Mouse (Mus musculus) CH12.LX (cell line): ENCODE data around the gene Adgrg1. TPM values are rescaled to one million over a fixed set of nuclear protein-coding genes. Genes with fewer than 3 reads are reported as not detected.

Source experiments
- DNase-seq: peaks from one replicate; pipeline ENCODE4 v3.0.0-alpha.2; 2013; ENCODE audit errors: extremely low read depth
- H3K27ac ChIP-seq: 2 replicates; pipeline ENCODE4 v1.5.1; 2012; ENCODE audit warnings: low read depth, mild to moderate bottlenecking, control low read depth, moderate library complexity; ENCODE audit not compliant: insufficient read depth
- H3K27me3 ChIP-seq: replicated peaks from 2 replicates; pipeline ENCODE3; 2012; ENCODE audit warnings: inconsistent platforms
- H3K36me3 ChIP-seq, 2 experiments: replicated peaks in 1 of 2; 2 replicates each; pipeline versions ENCODE3 to v1.6.1; 2012; ENCODE audit warnings: inconsistent platforms in 1 of 2, low read length in 1 of 2, mild to moderate bottlenecking in 1 of 2, mixed read lengths in 1 of 2, moderate library complexity in 1 of 2; ENCODE audit not compliant: control insufficient read depth in 1 of 2, insufficient read depth in 1 of 2
- H3K4me1 ChIP-seq, 2 experiments: 2 replicates each; pipeline ENCODE4 v1.6.1; 2012; ENCODE audit warnings: inconsistent platforms in 1 of 2, moderate library complexity in 1 of 2; ENCODE audit not compliant: insufficient read depth in 2 of 2, control insufficient read depth in 1 of 2
- H3K4me2 ChIP-seq: 2 replicates; pipeline ENCODE4 v1.6.1; 2012; ENCODE audit warnings: low read depth, mild to moderate bottlenecking, control low read depth; ENCODE audit not compliant: poor library complexity, insufficient read depth, severe bottlenecking
- H3K4me3 ChIP-seq, 3 experiments: fragments of 150-350 bp in 1 of 3; sonication (generic) in 1 of 3; replicated peaks in 1 of 3; 2 replicates each; pipeline versions ENCODE3 to v1.5.1; 2011 to 2012; ENCODE audit warnings: low read depth in 2 of 3, low read length in 2 of 3, mild to moderate bottlenecking in 2 of 3, moderate library complexity in 2 of 3, control low read depth in 1 of 3, improper control_type of control experiment in 1 of 3, inconsistent platforms in 1 of 3, mixed read lengths in 1 of 3; ENCODE audit not compliant: poor library complexity in 1 of 3
- H3K79me2 ChIP-seq: replicated peaks from 2 replicates; pipeline ENCODE4 v1.6.1; 2012; ENCODE audit warnings: mild to moderate bottlenecking, moderate library complexity; ENCODE audit not compliant: control insufficient read depth, poor library complexity, insufficient read depth, severe bottlenecking; ENCODE audit errors: extremely low read depth
- H3K9ac ChIP-seq: 2 replicates; pipeline ENCODE4 v1.6.1; 2012; ENCODE audit warnings: low read depth, mild to moderate bottlenecking, control low read depth, moderate library complexity; ENCODE audit not compliant: insufficient read depth
- H3K9me3 ChIP-seq: replicated peaks from 2 replicates; pipeline ENCODE3; 2012; ENCODE audit warnings: low read length, inconsistent platforms, mixed read lengths
- BHLHE40 ChIP-seq: IDR thresholded peaks from 2 replicates; pipeline ENCODE4 v1.6.1; 2011; ENCODE audit warnings: mild to moderate bottlenecking, low read depth, low read length, improper control_type of control experiment
- CTCF ChIP-seq, 2 experiments: IDR thresholded peaks in 1 of 2; conservative IDR thresholded peaks in 1 of 2; 2 replicates each; pipeline ENCODE4 v1.5.1; 2011 to 2012; ENCODE audit warnings: low read depth in 2 of 2, low read length in 2 of 2, improper control_type of control experiment in 1 of 2, inconsistent platforms in 1 of 2, mild to moderate bottlenecking in 1 of 2, moderate library complexity in 1 of 2
- E2F4 ChIP-seq: IDR thresholded peaks from 2 replicates; pipeline ENCODE4 v1.6.1; 2011; ENCODE audit warnings: low read depth, low read length, improper control_type of control experiment; ENCODE audit not compliant: insufficient replicate concordance
- ELF1 ChIP-seq: IDR thresholded peaks from 2 replicates; pipeline ENCODE4 v1.6.1; 2014; ENCODE audit warnings: low read depth, mild to moderate bottlenecking, inconsistent platforms, low read length, improper control_type of control experiment
- EP300 ChIP-seq: IDR thresholded peaks from 2 replicates; pipeline ENCODE4 v1.6.1; 2011; ENCODE audit warnings: low read length, improper control_type of control experiment
- GABPA ChIP-seq: IDR thresholded peaks from 2 replicates; pipeline ENCODE4 v1.6.1; 2012; ENCODE audit warnings: low read depth, low read length, improper control_type of control experiment, inconsistent platforms; ENCODE audit not compliant: insufficient replicate concordance
- HCFC1 ChIP-seq: IDR thresholded peaks from 2 replicates; pipeline ENCODE4 v1.6.1; 2012; ENCODE audit warnings: low read depth, mild to moderate bottlenecking, inconsistent platforms, low read length, improper control_type of control experiment
- IRF4 ChIP-seq: IDR thresholded peaks from 2 replicates; pipeline ENCODE4 v1.6.1; 2014; ENCODE audit warnings: low read depth, mild to moderate bottlenecking, inconsistent platforms, low read length, improper control_type of control experiment
- JUN ChIP-seq: IDR thresholded peaks from 2 replicates; pipeline ENCODE4 v1.6.1; 2011; ENCODE audit warnings: low read depth, mild to moderate bottlenecking, low read length, improper control_type of control experiment, moderate library complexity; ENCODE audit not compliant: insufficient read depth
- JUND ChIP-seq: conservative IDR thresholded peaks from 2 replicates; pipeline ENCODE4 v1.6.1; 2011; ENCODE audit warnings: low read depth, low read length, improper control_type of control experiment
- KAT2A ChIP-seq: IDR thresholded peaks from 2 replicates; pipeline ENCODE4 v1.6.1; 2012; ENCODE audit warnings: low read length, improper control_type of control experiment, inconsistent platforms; ENCODE audit not compliant: insufficient replicate concordance
- MAFK ChIP-seq: IDR thresholded peaks from 2 replicates; pipeline ENCODE4 v1.6.1; 2011; ENCODE audit warnings: low read length, improper control_type of control experiment; ENCODE audit not compliant: insufficient replicate concordance
- MAX ChIP-seq: IDR thresholded peaks from 2 replicates; pipeline ENCODE4 v1.6.1; 2011; ENCODE audit warnings: low read length, improper control_type of control experiment
- MAZ ChIP-seq: IDR thresholded peaks from 2 replicates; pipeline ENCODE4 v1.6.1; 2012; ENCODE audit warnings: low read depth, mild to moderate bottlenecking, inconsistent platforms, low read length, improper control_type of control experiment, moderate library complexity
- MEF2A ChIP-seq: IDR thresholded peaks from 2 replicates; pipeline ENCODE4 v1.6.1; 2014; ENCODE audit warnings: low read depth, mild to moderate bottlenecking, inconsistent platforms, low read length, improper control_type of control experiment, borderline replicate concordance
- MYC ChIP-seq: IDR thresholded peaks from 2 replicates; pipeline ENCODE4 v1.6.1; 2011; ENCODE audit warnings: low read depth, mild to moderate bottlenecking, improper control_type of control experiment, low read length
- PAX5 ChIP-seq: IDR thresholded peaks from 2 replicates; pipeline ENCODE4 v1.6.1; 2012; ENCODE audit warnings: low read length, inconsistent platforms, mixed read lengths
- RAD21 ChIP-seq: IDR thresholded peaks from 2 replicates; pipeline ENCODE4 v1.6.1; 2011; ENCODE audit warnings: low read depth, mild to moderate bottlenecking, low read length, improper control_type of control experiment, moderate library complexity
- RCOR1 ChIP-seq: conservative IDR thresholded peaks from 2 replicates; pipeline ENCODE4 v1.6.1; 2012; ENCODE audit warnings: low read depth, mild to moderate bottlenecking, inconsistent platforms, low read length, improper control_type of control experiment
- SIN3A ChIP-seq: IDR thresholded peaks from 2 replicates; pipeline ENCODE4 v1.6.1; 2012; ENCODE audit warnings: low read length, improper control_type of control experiment, inconsistent platforms
- SMC3 ChIP-seq: IDR thresholded peaks from 2 replicates; pipeline ENCODE4 v1.6.1; 2011; ENCODE audit warnings: low read depth, low read length, improper control_type of control experiment
- UBTF ChIP-seq: IDR thresholded peaks from 2 replicates; pipeline ENCODE4 v1.6.1; 2012; ENCODE audit warnings: low read depth, mild to moderate bottlenecking, inconsistent platforms, low read length, improper control_type of control experiment, moderate library complexity
- USF1 ChIP-seq: IDR thresholded peaks from 2 replicates; pipeline ENCODE4 v1.6.1; 2014; ENCODE audit warnings: low read depth, mild to moderate bottlenecking, inconsistent platforms, low read length, improper control_type of control experiment
- USF2 ChIP-seq: conservative IDR thresholded peaks from 2 replicates; pipeline ENCODE4 v1.6.1; 2011; ENCODE audit warnings: low read depth, low read length, improper control_type of control experiment
- ZC3H11A ChIP-seq: IDR thresholded peaks from 2 replicates; pipeline ENCODE4 v1.6.1; 2012; ENCODE audit warnings: low read depth, mild to moderate bottlenecking, inconsistent platforms, low read length, improper control_type of control experiment
- ZKSCAN1 ChIP-seq: IDR thresholded peaks from 2 replicates; pipeline ENCODE4 v1.6.1; 2012; ENCODE audit warnings: low read depth, inconsistent platforms, low read length, improper control_type of control experiment, borderline replicate concordance
- ZMIZ1 ChIP-seq: IDR thresholded peaks from 2 replicates; pipeline ENCODE4 v1.6.1; 2012; ENCODE audit warnings: low read depth, mild to moderate bottlenecking, inconsistent platforms, low read length, improper control_type of control experiment
- ZNF384 ChIP-seq: IDR thresholded peaks from 2 replicates; pipeline ENCODE4 v1.6.1; 2012; ENCODE audit warnings: low read depth, low read length, improper control_type of control experiment, inconsistent platforms
- dilution Hi-C: fragments of 300-500 bp; cut with MboI; formaldehyde crosslinking; loops from 2 replicates; pipeline ENCODE4 v1.14.3; 2020; ENCODE audit warnings: low sequenced_read_pairs; ENCODE audit not compliant: extremely low pct_unique_long_range_greater_than_20kb, extremely low pct_ligation_motif_present
- in situ Hi-C: fragments of 300-500 bp; cut with MboI; formaldehyde crosslinking; loops from 3 replicates; pipeline ENCODE4 v1.14.3; 2019; ENCODE audit warnings: low sequenced_read_pairs, low pct_ligation_motif_present, low pct_unique_long_range_greater_than_20kb, mixed read lengths
- polyA plus RNA-seq: library from polyadenylated mRNA; unstranded; fragments of >175 nt; gene quantifications from 2 replicates; pipeline ENCODE4 v1.2.1, GENCODE M21; 2012; ENCODE audit warnings: low read depth; ENCODE audit not compliant: insufficient read length
- total RNA-seq, 2 experiments: library from RNA; depleted of rRNA; stranded (reverse); fragments of 300-350 nt in 1 of 2; fragments of >200 nt in 1 of 2; gene quantifications; 2 replicates each; pipeline ENCODE4 v1.2.3; 2012 to 2014

Gene Adgrg1
- total and polyA plus RNA-seq, 3 experiments, result 0.42 to 2.5 (median 1.2) TPM

- Histone ChIP-seq H3K36me3 (no peaks in the 10 kb centered on the region), H3K27ac (no peak overlapping the region), H3K27me3 (peaks cover 55% of the 10 kb centered on the region), H3K4me3 (no peak overlapping the region), H3K79me2 (no peaks in the 10 kb centered on the region), H3K4me1 (peaks cover 3 to 34% of the 10 kb centered on the region in 2 experiments; a peak in 3 of 4 replicates), H3K9me3 (no peaks in the 10 kb centered on the region), H3K4me2 (no peak overlapping the region), H3K9ac (no peak overlapping the region)
- in situ Hi-C loops, result no loop called here
- dilution Hi-C loops, result no loop called here
- no peak for DNase-seq
- TF ChIP-seq RAD21, result no peak
- no peak for TF ChIP-seq USF1
- TF ChIP-seq MAX, result no peak
- TF ChIP-seq IRF4, result no peak
- TF ChIP-seq BHLHE40, result no peak
- TF ChIP-seq E2F4, result no peak
- TF ChIP-seq ZNF384, result no peak
- TF ChIP-seq MAFK, result no peak
- TF ChIP-seq EP300, result no peak
- no peak for TF ChIP-seq RCOR1
- no peak for TF ChIP-seq MEF2A
- TF ChIP-seq ELF1, result no peak
- TF ChIP-seq JUND, result no peak
- TF ChIP-seq UBTF, result no peak
- TF ChIP-seq HCFC1, result no peak
- no peak for TF ChIP-seq ZC3H11A
- no peak for TF ChIP-seq MYC
- no peak for TF ChIP-seq SIN3A
- TF ChIP-seq GABPA, result no peak
These were observed 18.6 kb downstream of the Adgrg1 start for GRCm38 (mm10) chr8:94992996-94993724.

DNA sequence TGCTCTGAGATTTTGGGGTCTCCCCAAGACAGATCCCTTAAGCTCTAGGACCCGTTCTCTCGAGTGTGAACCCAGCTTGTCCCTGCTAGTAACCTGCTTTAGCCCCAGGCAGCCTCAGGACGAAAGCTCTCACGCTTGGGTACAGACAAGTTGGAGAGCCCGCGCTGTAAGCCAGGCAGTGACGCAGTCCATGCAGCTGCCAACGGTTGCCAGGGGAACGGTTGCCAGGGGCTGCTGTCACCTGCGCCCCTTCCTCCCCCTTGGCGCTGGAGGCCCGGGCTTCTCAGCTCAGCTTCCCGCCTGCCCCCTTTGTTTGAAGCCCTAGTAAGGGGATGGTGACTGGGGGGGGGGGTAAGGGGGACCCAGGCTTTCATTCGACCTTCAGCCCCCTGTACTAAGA lies 19.5 kb downstream of the Adgrg1 start:
- no peaks in the 10 kb centered on the region for H3K36me3 ChIP-seq
- no peak overlapping the region for H3K4me3 ChIP-seq
- TF ChIP-seq UBTF, result no peak
- no peak for TF ChIP-seq MAX
- no peak for TF ChIP-seq PAX5
- no peak for TF ChIP-seq JUND
- TF ChIP-seq USF2, result no peak
- no peak for TF ChIP-seq EP300
- no peak for TF ChIP-seq JUN
- TF ChIP-seq ZMIZ1, result no peak
- TF ChIP-seq CTCF (conservative IDR thresholded peaks at IDR 0.05 in 1 of 2, IDR thresholded peaks at IDR 0.05 in 1 of 2; ENCODE audit: low read depth in 2 of 2, low read length in 2 of 2), result no peak
- no peak for TF ChIP-seq MAZ
- no peak for TF ChIP-seq KAT2A
- no peak for TF ChIP-seq MYC
- no peak for TF ChIP-seq ZKSCAN1
- no peak for TF ChIP-seq SMC3
- TF ChIP-seq SIN3A, result no peak
- no peak for TF ChIP-seq ZNF384
- TF ChIP-seq, all 38 proteins: peak for 0
- Histone ChIP-seq H3K9me3 (no peaks in the 10 kb centered on the region), H3K27ac (no peak overlapping the region), H3K4me2 (no peak overlapping the region), H3K27me3 (peaks cover 62% of the 10 kb centered on the region), H3K79me2 (no peaks in the 10 kb centered on the region), H3K4me1 (peaks cover 0 to 26% of the 10 kb centered on the region in 2 experiments; a peak in 2 of 4 replicates), H3K9ac (no peak overlapping the region)
- DNase-seq, result no peak
- dilution Hi-C loops, result no loop called here
- in situ Hi-C loops, result no loop called here
